Mouse (Mus musculus) brain, adult 2 months (tissue): ENCODE data around the gene Grap2.

ENCODE experiments used
- DNase-seq: peaks from one replicate; pipeline ENCODE4 v3.0.0; 2011; ENCODE audit warnings: low read depth, low spot score

Gene Grap2

DNA sequence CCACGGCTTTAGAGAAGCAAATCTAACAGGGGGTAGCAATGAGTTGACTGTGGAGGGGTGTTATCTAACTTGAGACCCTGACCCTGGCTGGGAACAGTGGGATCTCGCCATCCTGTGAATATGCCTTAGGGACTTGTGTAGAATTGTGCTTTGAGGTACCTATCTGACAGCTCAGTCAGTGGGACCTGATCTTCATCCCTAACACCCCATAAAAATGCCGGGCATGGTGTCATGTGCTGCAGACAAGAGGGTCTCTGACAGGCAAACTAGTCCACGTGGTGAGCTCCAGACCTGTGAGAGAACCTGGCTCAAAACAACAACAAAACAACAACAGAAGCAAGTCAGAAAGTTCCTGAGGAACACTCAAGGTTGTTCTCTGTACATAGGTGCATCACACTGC lies 27.4 kb downstream of the Grap2 start:
- DNase-seq = no peak

DNA sequence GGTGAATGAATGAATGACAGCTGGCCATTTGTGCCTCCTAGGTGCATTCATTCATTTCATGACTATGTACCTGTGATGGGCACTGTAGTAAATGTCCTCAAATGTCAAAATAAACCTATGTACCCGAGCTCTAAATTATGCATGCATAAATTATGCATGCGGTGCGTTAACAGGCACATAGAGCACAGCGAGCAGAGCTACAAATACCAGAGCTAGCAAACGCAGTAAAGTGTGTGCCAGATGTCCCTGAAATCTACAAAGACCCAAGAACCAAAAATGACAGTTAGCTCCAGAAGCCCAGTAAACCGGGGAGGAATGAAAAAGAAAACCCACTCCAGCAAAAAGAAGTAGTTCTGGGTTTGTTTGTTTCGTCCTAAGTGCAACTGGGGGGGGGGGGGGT lies 29.1 kb downstream of the Grap2 start:
- peak; percentile 39 for DNase-seq

DNA sequence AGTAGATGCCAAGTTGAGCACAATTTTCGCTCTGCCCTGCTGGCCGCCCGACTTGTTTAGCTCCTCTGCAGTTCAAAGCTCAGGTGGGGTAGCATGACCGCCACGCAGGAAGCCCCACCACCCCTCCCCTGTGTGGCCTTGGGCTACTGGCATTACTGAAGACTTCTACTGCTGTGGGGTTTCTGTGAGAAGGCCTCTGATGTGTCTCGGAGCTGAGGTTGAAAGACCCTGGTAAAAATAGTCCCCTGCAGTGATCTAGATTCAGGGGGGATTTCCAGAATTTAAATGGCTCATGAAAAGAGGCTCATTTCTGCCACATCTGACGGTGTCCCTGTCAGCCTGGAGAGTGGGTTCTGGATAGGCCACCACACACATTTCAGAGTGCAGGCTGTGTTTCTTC lies 30.1 kb downstream of the Grap2 start:
- no peak for DNase-seq

DNA sequence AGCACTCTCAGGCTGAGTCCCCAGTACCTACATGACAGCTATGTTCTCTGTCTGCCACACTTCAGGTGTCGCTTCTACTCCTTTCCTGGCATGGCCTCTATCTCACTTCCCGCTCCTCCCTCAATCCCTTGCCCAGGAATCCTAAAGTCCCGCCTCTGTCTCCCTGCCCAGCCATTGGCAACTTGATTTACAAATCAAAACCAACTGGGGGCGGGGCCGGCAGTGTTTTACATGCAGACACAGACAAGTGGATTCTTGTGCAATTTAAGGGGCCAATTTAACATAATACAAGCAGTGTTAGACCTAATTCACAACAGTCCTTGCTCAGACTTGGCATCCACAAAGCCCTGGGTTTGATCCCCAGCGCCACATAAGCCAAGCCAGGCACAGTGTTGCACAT lies 31.6 kb downstream of the Grap2 start:
- DNase-seq = no peak

DNA sequence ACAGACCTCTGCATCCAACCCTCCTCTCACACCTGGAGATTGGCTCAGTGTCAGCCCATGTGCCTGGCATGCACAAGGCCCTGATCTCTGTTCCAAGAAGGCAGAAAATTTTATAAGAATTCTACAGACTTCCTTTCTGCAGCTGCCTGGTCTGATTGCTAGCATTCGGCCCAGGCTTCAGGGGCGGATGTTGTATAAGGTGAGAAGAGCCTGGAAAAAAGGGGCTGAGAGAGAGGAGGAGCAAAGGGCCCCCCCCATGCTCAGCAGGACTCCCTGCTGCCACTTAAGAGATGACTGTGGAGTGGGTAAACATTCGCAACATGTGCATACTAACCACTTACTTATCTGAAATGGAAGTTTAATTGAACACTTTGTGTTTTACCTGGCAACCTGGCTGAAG lies 35.6 kb downstream of the Grap2 start:
- DNase-seq = no peak

DNA sequence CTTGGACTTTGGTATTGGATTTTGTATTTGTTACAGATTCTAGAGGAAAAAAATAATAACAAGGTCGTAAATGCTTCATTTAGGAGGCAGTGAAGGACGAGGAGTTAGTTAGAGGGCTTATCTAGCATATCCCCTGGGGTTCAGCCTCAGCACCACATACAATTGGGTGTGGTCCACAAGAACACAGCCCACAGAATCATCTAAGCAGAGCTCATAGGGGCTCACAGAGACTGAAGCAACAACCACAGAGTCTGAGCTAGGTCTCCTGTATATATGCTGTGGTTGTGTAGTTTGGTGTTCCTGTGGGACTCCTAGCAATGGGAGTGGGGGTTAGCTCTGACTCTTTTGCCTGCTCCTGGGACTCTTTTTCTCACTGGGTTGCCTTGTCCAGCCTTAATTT lies 37.9 kb downstream of the Grap2 start:
- DNase-seq = no peak

DNA sequence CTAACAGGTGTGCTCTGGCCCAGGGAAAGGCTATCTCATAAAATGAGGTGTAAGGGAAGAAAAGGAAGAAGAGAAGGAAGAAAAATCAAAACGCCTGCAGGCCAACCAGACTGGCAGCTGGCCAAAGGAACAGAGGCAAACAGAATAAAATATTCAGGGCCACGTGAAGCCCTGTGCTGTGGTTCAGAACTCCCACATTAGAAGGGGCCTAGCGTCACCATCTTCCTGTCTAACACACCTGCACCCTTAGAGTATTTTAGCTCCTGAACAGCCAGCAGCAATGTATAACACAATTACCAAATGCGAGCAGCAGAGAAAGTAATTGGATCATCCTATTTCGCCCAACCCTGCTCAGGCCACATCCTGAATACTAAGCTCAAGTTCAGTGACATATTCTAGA lies 39.1 kb downstream of the Grap2 start:
- no peak for DNase-seq

DNA sequence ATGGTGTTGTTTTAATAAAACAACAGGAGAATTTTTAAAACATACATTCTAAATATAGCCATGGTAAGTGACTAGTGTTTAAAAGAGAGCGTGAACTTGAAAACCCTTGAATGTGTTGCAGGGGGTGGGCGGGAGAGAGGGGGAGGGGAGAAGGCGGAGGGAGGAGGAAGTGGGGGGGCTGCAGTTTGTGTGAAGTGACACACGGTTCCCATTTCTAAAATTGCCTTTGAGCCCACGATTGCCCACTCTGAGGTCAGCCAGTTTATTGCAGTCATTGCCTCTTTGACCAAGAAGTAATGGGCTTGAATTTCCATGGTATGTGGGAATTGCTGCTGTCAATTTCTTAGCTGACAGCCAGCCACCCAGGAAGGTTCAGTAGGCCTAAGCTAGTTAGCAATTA lies 41.5 kb downstream of the Grap2 start:
- no peak for DNase-seq

DNA sequence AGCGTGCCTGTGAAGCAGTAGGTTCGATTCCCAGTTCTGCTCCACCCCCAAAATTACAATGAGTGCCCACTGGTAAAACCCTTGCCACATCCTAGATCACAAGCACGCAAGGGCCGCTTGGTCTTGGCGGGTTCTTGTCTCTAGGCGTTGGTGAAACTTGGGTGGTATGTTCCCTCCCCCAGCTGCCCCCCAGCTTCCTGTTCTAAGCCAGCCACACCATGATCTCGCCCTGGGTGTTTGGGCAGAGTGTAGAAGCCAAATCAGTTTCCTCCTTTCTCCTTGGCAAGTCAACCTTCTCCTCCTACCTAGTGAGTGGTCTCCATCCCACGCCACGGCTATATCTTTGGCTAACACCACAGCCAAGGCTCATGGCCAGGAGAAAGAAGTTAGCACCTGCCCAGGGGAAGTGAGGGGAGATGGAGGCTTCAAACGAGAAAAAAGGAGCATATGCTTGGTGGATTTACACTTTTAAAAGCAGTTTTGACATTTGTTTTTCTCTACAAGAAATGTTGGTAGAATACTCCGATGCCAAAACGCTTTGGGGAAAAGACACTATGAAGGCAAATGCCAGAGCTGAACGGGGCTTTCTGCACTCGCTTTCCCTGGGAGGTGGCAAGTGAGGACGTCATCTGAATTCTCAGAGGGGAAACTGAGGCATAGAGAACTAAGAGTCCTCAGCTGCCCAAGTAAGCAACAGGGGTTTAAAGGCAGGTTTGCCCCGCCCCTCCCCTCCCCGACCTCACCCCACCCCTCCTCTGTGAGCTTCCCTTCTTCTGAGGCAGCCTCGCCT lies 42.3 kb downstream of the Grap2 start:
- DNase-seq = peak; percentile 67

DNA sequence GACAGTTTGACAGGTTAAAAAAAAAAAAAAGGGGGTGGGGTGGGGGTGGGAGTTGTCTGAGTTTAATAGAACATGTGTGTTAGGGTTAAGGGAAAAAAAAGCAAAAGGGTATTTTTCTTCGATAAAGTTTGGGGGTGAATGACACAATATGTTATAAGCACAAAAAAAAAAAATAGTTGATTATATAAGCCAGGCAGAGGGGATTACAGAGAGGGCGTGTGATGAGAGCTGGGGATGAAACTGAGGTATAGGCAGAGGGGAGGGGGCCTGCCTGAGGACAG lies 42.8 kb downstream of the Grap2 start:
- DNase-seq = no peak

DNA sequence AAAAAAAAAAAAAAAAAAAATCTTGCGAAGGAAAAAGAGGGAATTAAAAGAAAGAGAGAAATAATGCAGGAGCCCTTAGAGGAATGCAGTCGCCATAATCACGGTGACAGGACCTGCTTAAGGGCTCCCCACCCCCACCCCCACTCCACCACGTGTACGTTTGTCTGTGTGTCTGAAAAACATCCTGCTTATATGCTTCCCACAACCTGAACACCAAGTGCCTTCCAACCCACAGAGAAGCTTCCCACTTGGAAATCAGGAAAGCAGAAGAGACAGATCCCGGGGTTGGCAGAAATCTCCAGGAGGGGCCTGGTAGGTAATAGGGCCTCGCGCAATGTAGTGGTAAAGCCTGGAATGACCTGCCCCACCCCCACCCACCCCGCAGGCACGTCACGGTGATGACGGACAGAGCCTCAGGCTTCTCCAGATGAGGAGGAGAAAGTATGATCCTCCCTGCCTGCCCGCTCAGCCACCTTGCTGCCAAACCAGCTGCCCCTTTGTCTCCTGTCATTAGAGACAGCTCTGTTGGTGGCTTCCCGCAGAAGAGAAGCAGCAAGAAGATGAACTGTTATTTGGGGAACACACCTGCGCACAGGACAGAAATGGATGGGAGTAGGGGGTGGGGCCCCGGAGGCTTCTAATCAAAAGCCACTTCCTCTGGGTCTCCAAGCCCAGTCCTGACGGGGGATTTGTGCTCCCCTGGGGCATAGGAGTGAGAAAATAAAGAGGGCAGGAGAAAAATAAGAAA lies 43.4 kb downstream of the Grap2 start:
- peak; percentile 65 for DNase-seq

DNA sequence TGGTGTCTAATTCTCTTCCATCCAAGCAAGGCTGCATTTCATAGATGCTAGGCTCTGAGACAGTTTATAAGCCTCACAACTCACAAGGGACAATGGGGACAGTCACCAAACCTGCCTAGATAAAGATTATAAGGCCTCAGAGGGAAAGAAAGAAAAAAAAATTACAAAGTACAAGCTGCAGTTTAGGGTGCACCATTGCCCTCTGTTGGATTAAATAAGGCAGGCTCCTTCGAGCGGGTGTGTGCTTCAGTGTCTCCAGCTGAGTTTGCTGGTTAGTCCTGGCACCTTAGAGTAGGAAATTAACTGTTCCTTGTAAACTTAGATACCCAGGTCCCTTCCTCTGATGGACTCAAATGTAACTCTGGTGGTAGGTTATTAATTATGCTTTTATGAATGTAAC lies 45.4 kb downstream of the Grap2 start:
- peak; percentile 74 for DNase-seq

DNA sequence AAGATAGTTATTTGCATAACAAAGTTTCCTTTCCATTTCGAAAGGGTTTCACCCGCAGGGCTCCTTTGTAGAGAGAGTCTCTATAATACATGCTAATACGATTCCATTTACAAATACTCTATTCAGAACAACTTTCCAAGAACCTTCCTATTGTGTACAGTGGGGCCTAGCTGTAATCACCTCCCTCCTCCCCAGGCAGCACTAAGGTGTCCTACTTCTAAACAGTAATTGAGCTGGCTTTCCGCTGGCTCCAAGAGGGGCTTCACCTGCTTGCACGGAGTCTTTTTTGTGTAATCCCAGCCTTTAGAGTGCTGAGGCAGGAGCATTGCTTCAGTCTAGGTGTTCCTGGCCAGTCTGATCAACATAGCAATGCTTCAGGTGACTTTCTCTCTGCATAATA lies 46.8 kb downstream of the Grap2 start:
- no peak for DNase-seq

DNA sequence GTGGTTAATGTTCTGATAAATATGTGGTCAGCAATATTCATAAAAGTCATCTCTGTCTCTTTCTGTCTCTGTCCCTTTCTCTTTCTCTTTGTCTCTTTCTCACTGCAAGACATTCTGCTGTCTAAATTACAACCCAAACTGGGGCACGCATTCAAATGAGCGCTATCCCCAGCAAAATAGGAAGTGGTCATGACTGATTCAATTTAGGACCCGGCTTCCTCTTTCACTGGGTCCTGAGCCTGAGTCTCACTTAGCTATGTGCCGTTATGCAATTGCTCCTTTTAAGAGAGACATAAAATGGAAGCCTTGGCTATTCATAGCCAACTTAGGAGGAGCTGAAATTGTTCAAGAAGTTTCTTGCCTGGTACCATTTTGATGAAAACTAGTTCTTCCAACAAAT lies 47.4 kb downstream of the Grap2 start:
- no peak for DNase-seq

DNA sequence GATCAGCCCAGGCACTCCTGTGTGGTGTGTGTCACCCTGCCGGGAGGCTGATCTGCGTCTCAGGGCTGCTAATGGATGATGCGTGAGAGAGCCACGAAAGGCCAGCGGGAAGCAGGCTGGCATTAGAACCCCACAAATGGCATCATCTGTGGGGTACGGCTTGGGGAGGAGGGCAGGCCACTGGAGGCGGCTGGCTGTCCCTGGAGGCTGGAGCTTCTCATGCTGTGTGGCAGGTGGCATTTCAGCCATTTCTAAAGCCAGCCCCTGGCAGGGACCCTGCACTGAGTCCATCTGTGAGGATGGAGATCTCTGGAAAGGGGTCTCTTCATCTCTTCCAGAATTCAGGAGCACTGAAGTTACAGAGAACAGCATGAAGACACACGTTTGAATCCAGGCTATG lies 48.0 kb downstream of the Grap2 start:
- DNase-seq = peak; percentile 22

DNA sequence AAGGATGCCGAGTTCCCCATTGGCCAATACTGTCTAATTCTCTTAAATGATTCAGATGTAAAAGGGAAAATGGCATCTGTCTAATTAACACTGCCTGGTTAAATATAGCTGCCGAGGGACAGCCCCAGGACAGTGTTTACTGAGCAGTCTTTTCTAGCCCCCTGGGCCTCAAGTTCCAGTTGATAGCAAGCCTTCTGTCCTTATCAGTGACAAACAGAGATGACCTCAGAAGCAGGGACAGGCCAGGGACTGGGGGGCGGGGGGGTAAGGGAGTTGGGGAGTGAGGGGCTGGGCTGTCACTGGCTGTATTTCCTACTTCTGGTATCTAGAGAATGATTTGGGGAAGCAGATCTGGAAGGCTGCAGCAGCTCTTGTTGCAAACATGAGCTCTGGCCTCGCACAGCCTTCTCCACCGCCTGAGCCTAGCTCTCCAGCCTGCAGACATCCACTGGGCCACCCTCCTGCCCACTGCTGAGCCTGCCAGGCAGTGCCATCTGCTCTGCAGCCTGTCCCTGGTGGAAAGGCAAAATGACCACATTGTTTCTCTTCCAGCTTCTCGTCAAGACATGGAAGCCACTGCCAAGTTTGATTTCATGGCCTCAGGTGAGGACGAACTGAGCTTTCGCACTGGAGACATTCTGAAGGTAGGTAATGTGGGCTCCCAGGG lies 50.9 kb downstream of the Grap2 start:
- peak; percentile 98 for DNase-seq

DNA sequence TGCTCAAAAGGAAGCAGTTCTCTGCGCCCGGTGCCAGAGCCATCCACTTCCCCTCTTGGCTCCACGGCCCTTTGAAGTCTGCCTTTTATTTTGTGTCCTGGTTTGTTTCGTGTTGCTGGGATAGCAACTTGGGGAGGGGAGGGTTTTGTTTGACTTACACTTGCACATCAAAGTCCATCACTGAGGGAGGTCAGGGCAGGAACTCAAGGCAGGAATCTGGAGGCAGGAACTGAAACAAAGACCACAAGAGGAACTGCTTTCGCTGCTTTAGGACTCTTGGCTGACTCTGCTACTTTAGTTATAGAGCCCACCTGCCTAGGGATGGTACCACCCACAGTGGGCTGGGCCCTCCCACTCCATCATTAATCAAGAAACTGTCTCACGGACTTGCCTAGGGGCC lies 54.1 kb downstream of the Grap2 start:
- DNase-seq = no peak

DNA sequence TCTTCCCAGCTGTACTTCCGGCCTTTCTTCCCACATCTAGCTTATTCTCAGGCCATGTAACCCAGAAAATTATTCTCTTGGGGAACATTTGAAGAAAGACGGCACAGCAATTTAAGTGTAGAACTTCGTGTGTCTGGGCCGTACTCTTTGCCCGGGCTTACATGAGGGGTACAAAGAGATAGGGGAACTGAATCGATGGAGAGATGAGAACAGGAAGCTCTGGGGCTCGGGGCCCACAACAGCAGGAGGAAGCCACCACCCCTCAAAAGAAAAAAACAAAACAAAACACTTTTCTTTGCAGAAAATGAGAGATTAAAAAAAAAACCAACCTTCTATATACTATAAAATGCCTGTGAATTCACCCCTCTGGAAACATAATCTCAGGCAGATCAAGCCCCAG lies 57.8 kb downstream of the Grap2 start:
- no peak for DNase-seq

DNA sequence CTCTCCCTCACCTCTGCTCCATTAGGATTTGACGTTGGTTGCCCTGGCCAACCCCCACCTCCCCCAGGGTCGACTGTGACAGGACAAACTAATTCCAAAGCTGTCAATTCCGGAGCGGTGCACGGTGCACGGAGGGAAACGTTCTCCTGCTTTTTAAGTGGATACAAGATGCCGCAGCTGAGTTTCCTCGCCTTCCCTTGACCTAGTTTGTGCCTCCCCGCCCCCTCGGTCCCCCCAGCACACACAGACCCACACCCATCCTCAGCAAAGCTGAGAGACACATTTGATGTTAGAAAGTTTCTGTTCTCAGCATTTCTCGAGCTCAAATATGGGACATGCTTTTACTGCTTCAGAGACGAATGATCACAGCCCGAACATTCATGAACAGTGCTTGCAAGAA lies 58.3 kb downstream of the Grap2 start:
- DNase-seq = no peak

DNA sequence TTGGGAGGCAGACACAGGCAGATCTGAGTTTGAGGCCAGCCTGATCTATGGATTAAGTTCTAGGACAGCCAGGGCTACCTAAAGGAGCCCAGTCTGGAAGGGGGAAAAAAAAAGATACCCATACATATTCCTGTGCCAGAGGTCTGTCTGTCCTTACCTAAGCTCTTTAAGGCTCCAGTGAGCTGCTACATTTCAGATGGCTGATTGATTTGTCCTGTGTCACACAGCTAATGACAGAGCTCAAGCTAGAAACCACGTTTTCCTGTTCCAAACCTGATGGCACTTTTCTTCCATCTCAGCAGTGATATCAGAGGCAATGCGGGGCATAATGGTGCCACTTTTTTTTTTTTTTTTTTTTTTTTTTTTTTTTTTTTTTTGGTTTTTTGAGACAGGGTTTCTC lies 58.9 kb downstream of the Grap2 start:
- DNase-seq = no peak

DNA sequence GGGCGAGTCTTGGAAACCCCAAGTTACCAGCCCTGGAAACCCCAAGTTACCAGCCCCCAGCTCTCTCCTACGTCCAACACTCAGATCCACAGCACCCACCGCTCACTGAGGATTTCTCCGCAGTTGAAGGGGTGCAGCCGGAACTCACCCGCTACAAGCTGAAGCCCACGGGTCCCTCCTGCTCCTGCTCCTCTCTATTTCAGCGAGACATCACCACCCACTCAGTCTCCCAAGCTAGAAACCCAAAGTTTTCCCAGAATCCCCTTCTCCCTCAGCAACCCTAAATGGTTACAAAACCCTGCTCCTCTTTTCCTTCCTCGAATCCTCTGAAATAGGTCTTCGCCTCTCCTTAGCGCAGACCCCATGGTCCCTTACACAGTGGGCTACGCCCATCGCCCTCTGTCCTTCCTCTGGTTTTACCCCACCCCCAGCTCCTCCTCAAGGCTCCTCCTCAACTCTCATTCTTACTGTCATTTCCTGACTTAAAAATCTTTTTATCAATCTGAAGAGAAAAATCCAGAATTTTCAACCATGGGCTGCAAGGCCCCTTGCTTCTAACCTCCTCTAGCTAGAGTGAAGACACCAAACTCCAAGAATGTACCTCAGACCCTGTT lies 60.0 kb downstream of the Grap2 start:
- DNase-seq = peak; percentile 92

DNA sequence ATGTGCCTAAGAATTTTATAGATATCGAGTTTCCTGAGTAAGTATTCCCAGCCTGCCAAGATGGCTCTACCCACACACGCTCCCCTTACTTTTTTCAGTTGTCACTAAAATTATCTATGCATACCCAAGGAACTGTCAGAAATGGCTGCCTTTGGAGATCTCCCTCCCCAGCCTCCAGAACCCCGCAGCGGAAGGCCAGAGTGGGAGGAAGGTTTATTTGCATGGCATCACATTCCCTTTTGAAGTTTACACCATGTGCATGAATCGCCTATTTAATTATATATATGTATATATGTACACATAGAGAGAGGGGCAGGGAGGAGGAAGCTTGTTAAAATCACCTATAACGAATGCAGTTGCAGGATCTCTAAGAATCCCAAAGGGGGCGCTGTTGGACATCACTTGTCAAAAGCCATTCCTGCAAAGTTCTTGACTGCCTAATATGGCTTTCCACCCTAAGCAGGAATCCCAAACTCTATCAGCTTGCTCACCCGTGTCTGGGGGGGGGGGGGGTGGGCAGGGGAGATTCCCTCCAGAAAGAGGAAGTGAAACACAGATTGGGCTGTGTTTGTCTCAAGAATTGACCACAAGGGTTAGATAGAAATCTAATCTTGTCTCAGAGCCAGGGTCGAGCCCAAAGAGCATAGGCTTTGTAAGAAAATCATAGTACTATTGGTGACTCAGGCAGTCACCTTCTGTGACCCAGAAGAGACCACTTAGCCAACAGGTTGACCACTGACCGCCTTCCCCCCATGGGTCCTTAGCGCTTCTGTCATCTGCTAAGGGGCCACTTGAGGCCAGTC lies 62.2 kb downstream of the Grap2 start:
- DNase-seq = peak; percentile 90
